Comparison of ENCODE assay signal across 12 mouse cellular contexts in genomic region chr1:193226114-193226513, GRCm38 (mm10). TPM values are rescaled to one million over a fixed set of nuclear protein-coding genes. Genes with fewer than 3 reads are reported as not detected.
"Had no signal": no experiment of that assay in that cellular context is flagged by ENCODE, and none has a peak within 500 bp of the region (broad histone marks: within the 10 kb centered on the region; RNA-seq: fewer than 3 reads in every experiment).

No protein-coding gene starts in this region.

- H3K9me3 ChIP-seq: liver, embryonic 13.5 days had no signal

- H3K4me2 ChIP-seq: liver, embryonic 13.5 days; midbrain, embryonic 11.5 days had no signal

- H3K27me3 ChIP-seq: liver, embryonic 13.5 days had no signal

- H3K4me1 ChIP-seq: liver, embryonic 13.5 days had no signal

- DNase-seq: kidney, adult 9 months; liver, embryonic 13.5 days; lung, adult 2 months; lung, postnatal 14 days; lung, postnatal 4 days; midbrain, embryonic 14.5 days; thymus, adult 18-20 months; thymus, postnatal 36 days had no signal

- H3K27ac ChIP-seq: liver, embryonic 13.5 days had no signal

- H3K9ac ChIP-seq: liver, embryonic 13.5 days had no signal

- H3K4me3 ChIP-seq: liver, embryonic 13.5 days had no signal

- H3K36me3 ChIP-seq: liver, embryonic 13.5 days had no signal

RNA-seq across cellular contexts. Expression of gene Lamb3, which starts 18.6 kb away (rescaled TPM):
- total RNA-seq: megakaryocyte-erythroid progenitor cell, adult 5-6 weeks had no signal
- polyA plus RNA-seq: midbrain, embryonic 11.5 days had no signal

RNA-seq across cellular contexts. Expression of gene Hsd11b1, which starts 37.8 kb away (rescaled TPM):
- total RNA-seq: megakaryocyte-erythroid progenitor cell, adult 5-6 weeks had no signal
- polyA plus RNA-seq: midbrain, embryonic 11.5 days; neural tube, embryonic 11.5 days; neural tube, embryonic 14.5 days had no signal

RNA-seq across cellular contexts. Expression of gene G0s2, which starts 46.9 kb away (rescaled TPM):
- total RNA-seq: megakaryocyte-erythroid progenitor cell, adult 5-6 weeks had no signal
